Mouse (Mus musculus): Measurements from ENCODE around the gene Mgat4c. TPM values are rescaled to one million over a fixed set of nuclear protein-coding genes. Genes with fewer than 3 reads are reported as not detected.
A peak's percentile ranks its signal among the peaks of the same experiment; 100 is the strongest.
"Not testable (repeated sequence)": the region's sequence is repeated elsewhere in the genome, so short reads cannot be mapped to it uniquely, and the experiment has no call there.

Mgat4c gene
- polyA plus RNA-seq, 1 experiment from 2014 or later: not detected

GRCm38 (mm10) chr10:102374061-102374460 is 692.8 kb downstream of the Mgat4c start:
- H3K9me3 ChIP-seq (ENCODE audit: control insufficient read depth, low read length): no peaks in the 10 kb centered on the region
- H3K36me3 ChIP-seq (ENCODE audit: control insufficient read depth, insufficient read depth, low read length): no peaks in the 10 kb centered on the region
- ATAC-seq (ENCODE audit: low read depth): no peak
- H3K9ac ChIP-seq (ENCODE audit: low read length): no peak overlapping the region
- no peaks in the 10 kb centered on the region for H3K27me3 ChIP-seq (ENCODE audit: control insufficient read depth, insufficient read depth, low read depth, low read length)
- WGBS: 58% methylated on average over 4 of the region's 4 CpGs
- H3K4me3 ChIP-seq (ENCODE audit: low read length): no peak overlapping the region
- H3K4me2 ChIP-seq (ENCODE audit: low read depth, low read length): no peak overlapping the region
- no peaks in the 10 kb centered on the region for H3K4me1 ChIP-seq (replicated peaks; ENCODE audit: control insufficient read depth, insufficient read depth, low read length)
- H3K27ac ChIP-seq (ENCODE audit: low read length): no peak overlapping the region

GRCm38 (mm10) chr10:102377377-102377776 is 696.1 kb downstream of the Mgat4c start:
- 65% methylated on average over 4 of the region's 4 CpGs for WGBS

GRCm38 (mm10) chr10:102389223-102389622 is 707.9 kb downstream of the Mgat4c start:
- no peaks in the 10 kb centered on the region for H3K4me1 ChIP-seq (replicated peaks; ENCODE audit: control insufficient read depth, insufficient read depth, low read length)
- H3K4me3 ChIP-seq (ENCODE audit: low read length): no peak overlapping the region
- H3K36me3 ChIP-seq (ENCODE audit: control insufficient read depth, insufficient read depth, low read length): no peaks in the 10 kb centered on the region
- no peaks in the 10 kb centered on the region for H3K9me3 ChIP-seq (ENCODE audit: control insufficient read depth, low read length)
- H3K27me3 ChIP-seq (ENCODE audit: control insufficient read depth, insufficient read depth, low read depth, low read length): no peaks in the 10 kb centered on the region
- no peak overlapping the region for H3K9ac ChIP-seq (ENCODE audit: low read length)
- H3K4me2 ChIP-seq (ENCODE audit: low read depth, low read length): no peak overlapping the region
- no peak for ATAC-seq (ENCODE audit: low read depth)
- WGBS: 46% methylated on average over 1 of the region's 1 CpGs
- no peak overlapping the region for H3K27ac ChIP-seq (ENCODE audit: low read length)

More at GRCm38 (mm10) chr10:102377377-102377776, 696.1 kb downstream of the Mgat4c start:
- H3K4me3 ChIP-seq (ENCODE audit: low read length): no peak overlapping the region
- H3K9ac ChIP-seq (ENCODE audit: low read length): no peak overlapping the region
- no peaks in the 10 kb centered on the region for H3K27me3 ChIP-seq (ENCODE audit: control insufficient read depth, insufficient read depth, low read depth, low read length)
- ATAC-seq (ENCODE audit: low read depth): no peak
- no peak overlapping the region for H3K27ac ChIP-seq (ENCODE audit: low read length)
- H3K36me3 ChIP-seq (ENCODE audit: control insufficient read depth, insufficient read depth, low read length): no peaks in the 10 kb centered on the region
- no peak overlapping the region for H3K4me2 ChIP-seq (ENCODE audit: low read depth, low read length)
- no peaks in the 10 kb centered on the region for H3K4me1 ChIP-seq (replicated peaks; ENCODE audit: control insufficient read depth, insufficient read depth, low read length)
- no peaks in the 10 kb centered on the region for H3K9me3 ChIP-seq (ENCODE audit: control insufficient read depth, low read length)

GRCm38 (mm10) chr10:102417654-102418272 is 736.5 kb downstream of the Mgat4c start:
- Histone ChIP-seq H3K4me1 (replicated peaks; ENCODE audit: control insufficient read depth, insufficient read depth, low read length) (no peaks in the 10 kb centered on the region), H3K9me3 (ENCODE audit: control insufficient read depth, low read length) (no peaks in the 10 kb centered on the region), H3K9ac (ENCODE audit: low read length) (no peak overlapping the region), H3K4me3 (ENCODE audit: low read length) (no peak overlapping the region), H3K4me2 (ENCODE audit: low read depth, low read length) (no peak overlapping the region), H3K27ac (ENCODE audit: low read length) (no peak overlapping the region), H3K27me3 (ENCODE audit: control insufficient read depth, insufficient read depth, low read depth, low read length) (no peaks in the 10 kb centered on the region), H3K36me3 (ENCODE audit: control insufficient read depth, insufficient read depth, low read length) (no peaks in the 10 kb centered on the region)
- 60% methylated on average over 2 of the region's 2 CpGs for WGBS
- ATAC-seq (ENCODE audit: low read depth): no peak

GRCm38 (mm10) chr10:102435048-102435447 is 753.8 kb downstream of the Mgat4c start:
- H3K9me3 ChIP-seq (ENCODE audit: control insufficient read depth, low read length); H3K36me3 ChIP-seq (ENCODE audit: control insufficient read depth, insufficient read depth, low read length); ATAC-seq (ENCODE audit: low read depth); H3K9ac ChIP-seq (ENCODE audit: low read length); H3K27ac ChIP-seq (ENCODE audit: low read length); H3K4me2 ChIP-seq (ENCODE audit: low read depth, low read length); H3K4me3 ChIP-seq (ENCODE audit: low read length); H3K4me1 ChIP-seq (replicated peaks; ENCODE audit: control insufficient read depth, insufficient read depth, low read length); H3K27me3 ChIP-seq (ENCODE audit: control insufficient read depth, insufficient read depth, low read depth, low read length): not testable (repeated sequence)
- WGBS: 6% methylated on average over 5 of the region's 7 CpGs

GRCm38 (mm10) chr10:102435467-102435866 is 754.2 kb downstream of the Mgat4c start:
- not testable (repeated sequence) for H3K4me1 ChIP-seq (replicated peaks; ENCODE audit: control insufficient read depth, insufficient read depth, low read length); H3K27me3 ChIP-seq (ENCODE audit: control insufficient read depth, insufficient read depth, low read depth, low read length); H3K4me3 ChIP-seq (ENCODE audit: low read length); H3K9ac ChIP-seq (ENCODE audit: low read length); H3K27ac ChIP-seq (ENCODE audit: low read length); ATAC-seq (ENCODE audit: low read depth); H3K36me3 ChIP-seq (ENCODE audit: control insufficient read depth, insufficient read depth, low read length); H3K9me3 ChIP-seq (ENCODE audit: control insufficient read depth, low read length)
- WGBS: 19% methylated on average over 6 of the region's 6 CpGs
- H3K4me2 ChIP-seq (ENCODE audit: low read depth, low read length): peak overlapping the region; percentile 27; the same call in 1 of the 2 replicates

Small RNA genes lying within 50 kb of the gene (microRNA-seq; reads per million reads assigned to microRNA genes)
- not detected for gene Mir3059

Measured in lung, embryonic 16.5 days (tissue).